Mouse (Mus musculus) liver, adult 2 months (tissue): Measurements from ENCODE around the gene Ccdc12. TPM values are rescaled to one million over a fixed set of nuclear protein-coding genes. Genes with fewer than 3 reads are reported as not detected.

Experiments
- DNase-seq: peaks from one replicate; pipeline ENCODE4 v3.0.0-alpha.2; 2011; ENCODE audit warnings: low read depth, low spot score; ENCODE audit errors: extremely low read depth
- H3K27ac ChIP-seq: fragments of 200-500 bp; replicated peaks from 2 replicates; pipeline ENCODE4 v1.5.1; 2012; ENCODE audit warnings: low read depth, mild to moderate bottlenecking, control low read depth, inconsistent platforms, low read length; ENCODE audit not compliant: insufficient read depth
- H3K27me3 ChIP-seq: fragments of 200-500 bp; 2 replicates; pipeline ENCODE4 v1.6.1; 2012; ENCODE audit warnings: mild to moderate bottlenecking, moderate library complexity, low read length, inconsistent platforms; ENCODE audit not compliant: control insufficient read depth, insufficient read depth
- H3K36me3 ChIP-seq: fragments of 200-500 bp; 2 replicates; pipeline ENCODE4 v1.6.1; 2012; ENCODE audit warnings: low read length, inconsistent platforms; ENCODE audit not compliant: control insufficient read depth, insufficient read depth
- H3K4me1 ChIP-seq: fragments of 200-500 bp; 2 replicates; pipeline ENCODE4 v1.6.1; 2011; ENCODE audit warnings: low read length; ENCODE audit not compliant: control insufficient read depth, insufficient read depth
- H3K4me3 ChIP-seq: fragments of 200-500 bp; 2 replicates; pipeline ENCODE4 v1.5.1; 2011; ENCODE audit warnings: low read depth, mild to moderate bottlenecking, control low read depth, low read length, moderate library complexity; ENCODE audit not compliant: insufficient read depth
- H3K79me2 ChIP-seq: fragments of 200-500 bp; 2 replicates; pipeline ENCODE4 v1.6.1; 2012; ENCODE audit warnings: inconsistent platforms, mild to moderate bottlenecking, low read length, moderate library complexity; ENCODE audit not compliant: control insufficient read depth, insufficient read depth
- H3K9ac ChIP-seq: fragments of 200-500 bp; 2 replicates; pipeline ENCODE4 v1.6.1; 2012; ENCODE audit warnings: low read depth, mild to moderate bottlenecking, control low read depth, inconsistent platforms, low read length
- CTCF ChIP-seq: fragments of 200-500 bp; IDR thresholded peaks from 2 replicates; pipeline ENCODE4 v1.5.1; 2011; ENCODE audit warnings: low read depth, low read length, control low read depth
- POLR2A ChIP-seq: fragments of 200-500 bp; IDR thresholded peaks from 2 replicates; pipeline ENCODE4 v1.6.1; 2011; ENCODE audit warnings: low read length, control low read depth; ENCODE audit not compliant: insufficient read depth; ENCODE audit errors: extremely low read depth
- WGBS: fragments of 180-500 bp; shearing (Covaris S2); methylation state at CpG from one replicate; pipeline ENCODE4 v1.1.7; 2018; 5-methylcytosine and 5-hydroxymethylcytosine counted together
- polyA plus RNA-seq: library from polyadenylated mRNA; depleted of rRNA; stranded (reverse); fragments of >200 nt; gene quantifications from 2 replicates; pipeline ENCODE4 v1.2.3, GENCODE M21; 2012
- total RNA-seq: library from RNA; depleted of rRNA; stranded (reverse); fragments of >200 nt; gene quantifications from 2 replicates; pipeline ENCODE4 v1.2.3, GENCODE M21; 2014

Gene Ccdc12
- total and polyA plus RNA-seq, 2 experiments, result 29.9 to 51.4 TPM

- Histone ChIP-seq H3K9ac (no peak overlapping the region), H3K4me3 (no peak overlapping the region), H3K27me3 (no peaks in the 10 kb centered on the region), H3K79me2 (no peaks in the 10 kb centered on the region), H3K4me1 (no peaks in the 10 kb centered on the region), H3K36me3 (no peaks in the 10 kb centered on the region), H3K27ac (no peak overlapping the region)
- no peak for DNase-seq
- TF ChIP-seq CTCF (no peak), POLR2A (no peak)
- WGBS, result 59% methylated on average over 33 of the region's 33 CpGs
Observed at GRCm38 (mm10) chr9:110726867-110727266, 70.6 kb downstream of the Ccdc12 start.

- Histone ChIP-seq H3K4me1 (0 out of 2 replicates have a peak, but pooled peaks cover 3% of the 10 kb centered on the region), H3K9ac (no peak overlapping the region), H3K4me3 (no peak overlapping the region), H3K36me3 (no peaks in the 10 kb centered on the region), H3K79me2 (no peaks in the 10 kb centered on the region), H3K27me3 (no peaks in the 10 kb centered on the region), H3K27ac (no peak overlapping the region)
- WGBS, result 7% methylated on average over 8 of the region's 8 CpGs
- peak; percentile 28 for DNase-seq
- TF ChIP-seq POLR2A, result no peak
- TF ChIP-seq CTCF, result peak; percentile 85
Observed at GRCm38 (mm10) chr9:110729841-110730240, 73.5 kb downstream of the Ccdc12 start.

GRCm38 (mm10) chr9:110731859-110732258 is 75.6 kb downstream of the Ccdc12 start:
- TF ChIP-seq CTCF, result no peak
- TF ChIP-seq POLR2A, result no peak
- Histone ChIP-seq H3K27ac (no peak overlapping the region), H3K27me3 (no peaks in the 10 kb centered on the region), H3K4me1 (0 out of 2 replicates have a peak, but pooled peaks cover 3% of the 10 kb centered on the region), H3K79me2 (no peaks in the 10 kb centered on the region), H3K36me3 (no peaks in the 10 kb centered on the region), H3K9ac (no peak overlapping the region), H3K4me3 (no peak overlapping the region)
- 70% methylated on average over 4 of the region's 4 CpGs for WGBS
- DNase-seq, result no peak

- Histone ChIP-seq H3K79me2 (no peaks in the 10 kb centered on the region), H3K4me1 (0 out of 2 replicates have a peak, but pooled peaks cover 3% of the 10 kb centered on the region), H3K9ac (peak overlapping the region; percentile 26), H3K4me3 (peak overlapping the region; percentile 54), H3K27me3 (no peaks in the 10 kb centered on the region), H3K36me3 (no peaks in the 10 kb centered on the region), H3K27ac (no peak overlapping the region)
- no peak for TF ChIP-seq CTCF
- no peak for TF ChIP-seq POLR2A
- DNase-seq, result peak; percentile 75
- WGBS, result under 1% methylated on average over 26 of the region's 26 CpGs
Observed at GRCm38 (mm10) chr9:110732623-110733022, 76.3 kb downstream of the Ccdc12 start.

- Histone ChIP-seq H3K9ac (peak overlapping the region; percentile 26), H3K79me2 (no peaks in the 10 kb centered on the region), H3K27ac (no peak overlapping the region), H3K27me3 (no peaks in the 10 kb centered on the region), H3K36me3 (no peaks in the 10 kb centered on the region), H3K4me3 (peak overlapping the region; percentile 54; the same call in 1 of the 2 replicates), H3K4me1 (0 out of 2 replicates have a peak, but pooled peaks cover 3% of the 10 kb centered on the region)
- DNase-seq, result no peak
- TF ChIP-seq POLR2A, result no peak
- TF ChIP-seq CTCF, result no peak
- 9% methylated on average over 8 of the region's 8 CpGs for WGBS
Observed at GRCm38 (mm10) chr9:110733102-110733501, 76.8 kb downstream of the Ccdc12 start.

- no peak overlapping the region for H3K9ac ChIP-seq
- H3K4me3 ChIP-seq, result no peak overlapping the region
- no peak overlapping the region for H3K27ac ChIP-seq
- no peaks in the 10 kb centered on the region for H3K79me2 ChIP-seq
- no peaks in the 10 kb centered on the region for H3K36me3 ChIP-seq
- H3K4me1 ChIP-seq, result 0 out of 2 replicates have a peak, but pooled peaks cover 3% of the 10 kb centered on the region
- TF ChIP-seq CTCF (no peak), POLR2A (no peak)
- 81% methylated on average over 7 of the region's 7 CpGs for WGBS
- DNase-seq, result no peak
- no peaks in the 10 kb centered on the region for H3K27me3 ChIP-seq
Observed at GRCm38 (mm10) chr9:110734154-110734553, 77.9 kb downstream of the Ccdc12 start.
